Mouse (Mus musculus) heart, adult 2 months (tissue): Measurements from ENCODE around the gene Mmp24. TPM values are rescaled to one million over a fixed set of nuclear protein-coding genes. Genes with fewer than 3 reads are reported as not detected.

ENCODE experiments used
- DNase-seq, 2 experiments: peaks; one replicate each; pipeline ENCODE4 v3.0.0; 2021
- H3K27ac ChIP-seq: fragments of 200-600 bp; 2 replicates; pipeline ENCODE4 v1.8.1; 2022
- H3K27me3 ChIP-seq: fragments of 200-500 bp; 2 replicates; pipeline ENCODE4 v1.6.1; 2012; ENCODE audit warnings: mild to moderate bottlenecking, low read length, inconsistent platforms, mixed read lengths; ENCODE audit not compliant: control insufficient read depth, insufficient read depth
- H3K36me3 ChIP-seq: fragments of 200-500 bp; 2 replicates; pipeline ENCODE4 v1.6.1; 2012; ENCODE audit warnings: low read length, inconsistent platforms; ENCODE audit not compliant: control insufficient read depth, insufficient read depth
- H3K4me1 ChIP-seq: fragments of 200-500 bp; 2 replicates; pipeline ENCODE4 v1.6.1; 2011; ENCODE audit warnings: low read length; ENCODE audit not compliant: control insufficient read depth, insufficient read depth
- H3K4me3 ChIP-seq: fragments of 200-600 bp; 2 replicates; pipeline ENCODE4 v1.8.1; 2022
- H3K79me2 ChIP-seq: fragments of 200-500 bp; replicated peaks from 2 replicates; pipeline ENCODE4 v1.6.1; 2012; ENCODE audit warnings: mild to moderate bottlenecking, inconsistent platforms, low read length, moderate library complexity, mixed read lengths; ENCODE audit not compliant: control insufficient read depth, insufficient read depth
- H3K9ac ChIP-seq: fragments of 200-500 bp; 2 replicates; pipeline ENCODE4 v1.6.1; 2012; ENCODE audit warnings: low read depth, mild to moderate bottlenecking, control low read depth, inconsistent platforms, low read length, mixed read lengths
- CTCF ChIP-seq: fragments of 200-600 bp; IDR thresholded peaks from 2 replicates; pipeline ENCODE4 v1.8.1; 2022; ENCODE audit warnings: antibody characterized with exemption, mild to moderate bottlenecking, moderate library complexity
- EP300 ChIP-seq: fragments of 200-500 bp; IDR thresholded peaks from 2 replicates; pipeline ENCODE4 v1.6.1; 2011; ENCODE audit warnings: low read depth, low read length, control low read depth; ENCODE audit not compliant: insufficient read depth
- POLR2A ChIP-seq: fragments of 200-500 bp; IDR thresholded peaks from 2 replicates; pipeline ENCODE4 v1.6.1; 2011; ENCODE audit warnings: mild to moderate bottlenecking, low read depth, low read length, control low read depth; ENCODE audit not compliant: insufficient read depth
- WGBS: fragments of 180-500 bp; shearing (Covaris S2); methylation state at CpG from one replicate; pipeline ENCODE4 v1.1.7; 2018; 5-methylcytosine and 5-hydroxymethylcytosine counted together
- intact Hi-C: fragments of 180-260 bp; cut with DNase I; formaldehyde crosslinking; loops from one replicate; pipeline ENCODE4 v1.15.1; 2025
- polyA plus RNA-seq: library from polyadenylated mRNA; depleted of rRNA; stranded (reverse); fragments of >200 nt; gene quantifications from 2 replicates; pipeline ENCODE4 v1.2.3, GENCODE M21; 2012; rRNA removed
- total RNA-seq, 2 experiments: library from RNA; stranded (reverse); gene quantifications; 2 replicates each; pipeline ENCODE4 v1.2.3; 2021

The Mmp24 gene
- total and polyA plus RNA-seq, 3 experiments, result not detected

DNA sequence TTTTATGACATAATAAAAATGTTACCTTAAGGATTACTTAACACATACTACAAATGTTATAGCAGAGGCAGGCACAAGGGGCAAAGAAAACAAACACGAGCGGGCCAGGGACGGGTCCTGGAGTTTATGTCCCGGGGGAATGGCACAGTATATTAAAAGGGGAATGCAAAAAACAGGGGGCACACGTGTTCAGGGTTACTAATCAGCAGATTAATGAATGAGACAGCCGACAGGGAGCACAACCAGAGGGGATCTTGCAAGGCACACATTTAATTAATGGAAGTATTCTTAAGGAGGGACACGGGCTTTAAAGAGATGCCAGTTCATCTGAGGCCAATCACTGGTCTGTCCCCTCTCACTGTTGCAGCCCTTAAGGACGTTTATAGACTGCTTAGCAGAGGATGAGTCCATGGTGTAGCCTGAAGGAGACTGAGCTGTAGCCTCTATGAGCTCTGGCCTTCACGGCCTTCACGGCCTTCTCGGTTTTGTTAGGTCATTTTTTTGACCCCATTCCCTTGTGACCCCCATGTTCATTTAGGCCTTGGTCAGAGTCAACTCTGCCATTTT lies 88.2 kb downstream of the Mmp24 start:
- Histone ChIP-seq H3K27me3 (no peaks in the 10 kb centered on the region), H3K4me1 (no peaks in the 10 kb centered on the region), H3K9ac (no peak overlapping the region), H3K79me2 (no peaks in the 10 kb centered on the region), H3K36me3 (no peaks in the 10 kb centered on the region), H3K4me3 (no peak overlapping the region), H3K27ac (no peak overlapping the region)
- intact Hi-C loops, result no loop called here
- no peak for DNase-seq
- TF ChIP-seq CTCF (no peak), EP300 (no peak), POLR2A (no peak)
- 81% methylated on average over 11 of the region's 11 CpGs for WGBS

Other genes with a start within 250 kb of the Mmp24 start
- 10 to 100 TPM; 13.0 to 14.0 TPM for gene Gss, start 182.5 kb upstream of the Mmp24 start, total RNA-seq
- 14.0 and 15.3 TPM in 2 replicates for gene Gss, start 182.5 kb upstream of the Mmp24 start, polyA plus RNA-seq
- 10 to 100 TPM; 28.6 to 43.2 TPM for gene Myh7b, start 164.1 kb upstream of the Mmp24 start, total RNA-seq
- 38.2 and 41.6 TPM in 2 replicates for gene Myh7b, start 164.1 kb upstream of the Mmp24 start, polyA plus RNA-seq
- gene Trpc4ap, start 83.0 kb upstream of the Mmp24 start, total RNA-seq, result 10 to 100 TPM; 77.0 to 84.9 TPM
- 95.6 and 114 TPM in 2 replicates for gene Trpc4ap, start 83.0 kb upstream of the Mmp24 start, polyA plus RNA-seq
- 1 to 10 TPM; 6.0 to 6.4 TPM for gene Edem2, start 45.9 kb upstream of the Mmp24 start, total RNA-seq
- gene Edem2, start 45.9 kb upstream of the Mmp24 start, polyA plus RNA-seq, result 14.4 and 16.9 TPM in 2 replicates
- gene Gm17581, start 39.5 kb upstream of the Mmp24 start, total RNA-seq, result not detected
- gene Gm17581, start 39.5 kb upstream of the Mmp24 start, polyA plus RNA-seq, result not detected in 2 replicates
- 1 to 10 TPM; 3.0 to 4.8 TPM for gene Procr, start 24.2 kb upstream of the Mmp24 start, total RNA-seq
- gene Procr, start 24.2 kb upstream of the Mmp24 start, polyA plus RNA-seq, result 2.0 and 2.4 TPM in 2 replicates
- gene BC029722, start 44.1 kb downstream of the Mmp24 start, total RNA-seq, result 10 to 100 TPM; 25.4 to 28.9 TPM
- 41.0 and 43.7 TPM in 2 replicates for gene BC029722, start 44.1 kb downstream of the Mmp24 start, polyA plus RNA-seq
- gene Eif6, start 51.6 kb downstream of the Mmp24 start, total RNA-seq, result 10 to 100 TPM; 51.2 to 52.3 TPM
- 40.1 and 51.4 TPM in 2 replicates for gene Eif6, start 51.6 kb downstream of the Mmp24 start, polyA plus RNA-seq
- gene Fam83c, start 59.5 kb downstream of the Mmp24 start, total RNA-seq, result not detected
- not detected in 2 replicates for gene Fam83c, start 59.5 kb downstream of the Mmp24 start, polyA plus RNA-seq
- 100 to 1,000 TPM; 268 to 270 TPM for gene Uqcc1, start 155.0 kb downstream of the Mmp24 start, total RNA-seq
- gene Uqcc1, start 155.0 kb downstream of the Mmp24 start, polyA plus RNA-seq, result 144 and 246 TPM in 2 replicates
- gene Gm15557, start 165.4 kb downstream of the Mmp24 start, total RNA-seq, result not detected
- not detected in 2 replicates for gene Gm15557, start 165.4 kb downstream of the Mmp24 start, polyA plus RNA-seq
- gene Gdf5, start 170.0 kb downstream of the Mmp24 start, total RNA-seq, result not detected
- 0.16 TPM in 1 of 2 replicates, not detected in the other for gene Gdf5, start 170.0 kb downstream of the Mmp24 start, polyA plus RNA-seq
- 1 to 10 TPM; 5.3 to 7.4 TPM for gene Cep250, start 181.1 kb downstream of the Mmp24 start, total RNA-seq
- gene Cep250, start 181.1 kb downstream of the Mmp24 start, polyA plus RNA-seq, result 2.8 and 5.0 TPM in 2 replicates
- under 1 TPM; 0.55 to 0.61 TPM for gene 6430550D23Rik, start 232.6 kb downstream of the Mmp24 start, total RNA-seq
- 0.78 and 2.2 TPM in 2 replicates for gene 6430550D23Rik, start 232.6 kb downstream of the Mmp24 start, polyA plus RNA-seq
- 10 to 100 TPM; 60.1 to 67.5 TPM for gene Ergic3, start 232.7 kb downstream of the Mmp24 start, total RNA-seq
- gene Ergic3, start 232.7 kb downstream of the Mmp24 start, polyA plus RNA-seq, result 104 TPM in 2 replicates